Mouse (Mus musculus): ENCODE results near the gene Pdgfc. TPM values are rescaled to one million over a fixed set of nuclear protein-coding genes. Genes with fewer than 3 reads are reported as not detected.
"Not testable (repeated sequence)": the region's sequence is repeated elsewhere in the genome, so short reads cannot be mapped to it uniquely, and the experiment has no call there.

The Pdgfc gene
- total RNA-seq, 2 experiments from 2014 or later: not detected

- no peak for ATAC-seq (replicated peaks; ENCODE audit: low FRiP score, poor library complexity, severe bottlenecking)
Observed at GRCm38 (mm10) chr3:81136985-81137384, 100.8 kb downstream of the Pdgfc start.

GRCm38 (mm10) chr3:81138030-81138429 lies 101.8 kb downstream of the Pdgfc start:
- not testable (repeated sequence) for ATAC-seq (replicated peaks; ENCODE audit: low FRiP score, poor library complexity, severe bottlenecking)

GRCm38 (mm10) chr3:81143730-81144129 lies 107.5 kb downstream of the Pdgfc start:
- no peak for ATAC-seq (replicated peaks; ENCODE audit: low FRiP score, poor library complexity, severe bottlenecking)

- no peak for ATAC-seq (replicated peaks; ENCODE audit: low FRiP score, poor library complexity, severe bottlenecking)
Observed at GRCm38 (mm10) chr3:81149109-81149521, 112.9 kb downstream of the Pdgfc start.

GRCm38 (mm10) chr3:81150228-81150627 lies 114.0 kb downstream of the Pdgfc start:
- ATAC-seq (replicated peaks; ENCODE audit: low FRiP score, poor library complexity, severe bottlenecking): no peak

- no peak for ATAC-seq (replicated peaks; ENCODE audit: low FRiP score, poor library complexity, severe bottlenecking)
Observed at GRCm38 (mm10) chr3:81154420-81154819, 118.2 kb downstream of the Pdgfc start.

GRCm38 (mm10) chr3:81160457-81161165 lies 124.4 kb downstream of the Pdgfc start:
- no peak for ATAC-seq (replicated peaks; ENCODE audit: low FRiP score, poor library complexity, severe bottlenecking)

GRCm38 (mm10) chr3:81162129-81162528 lies 125.9 kb downstream of the Pdgfc start:
- no peak for ATAC-seq (replicated peaks; ENCODE audit: low FRiP score, poor library complexity, severe bottlenecking)

GRCm38 (mm10) chr3:81164091-81164490 lies 127.9 kb downstream of the Pdgfc start:
- ATAC-seq (replicated peaks; ENCODE audit: low FRiP score, poor library complexity, severe bottlenecking): no peak

GRCm38 (mm10) chr3:81170073-81170809 lies 134.0 kb downstream of the Pdgfc start:
- ATAC-seq (replicated peaks; ENCODE audit: low FRiP score, poor library complexity, severe bottlenecking): no peak

GRCm38 (mm10) chr3:81174832-81175231 lies 138.6 kb downstream of the Pdgfc start:
- ATAC-seq (replicated peaks; ENCODE audit: low FRiP score, poor library complexity, severe bottlenecking): no peak

GRCm38 (mm10) chr3:81181319-81182013 lies 145.2 kb downstream of the Pdgfc start:
- ATAC-seq (replicated peaks; ENCODE audit: low FRiP score, poor library complexity, severe bottlenecking): no peak

- ATAC-seq (replicated peaks; ENCODE audit: low FRiP score, poor library complexity, severe bottlenecking): no peak
Observed at GRCm38 (mm10) chr3:81196937-81197336, 160.7 kb downstream of the Pdgfc start.

GRCm38 (mm10) chr3:81197644-81198043 lies 161.4 kb downstream of the Pdgfc start:
- ATAC-seq (replicated peaks; ENCODE audit: low FRiP score, poor library complexity, severe bottlenecking): no peak

GRCm38 (mm10) chr3:81200647-81201046 lies 164.4 kb downstream of the Pdgfc start:
- no peak for ATAC-seq (replicated peaks; ENCODE audit: low FRiP score, poor library complexity, severe bottlenecking)

- ATAC-seq (replicated peaks; ENCODE audit: low FRiP score, poor library complexity, severe bottlenecking): no peak
Observed at GRCm38 (mm10) chr3:81205201-81205600, 169.0 kb downstream of the Pdgfc start.

GRCm38 (mm10) chr3:81208246-81208645 lies 172.0 kb downstream of the Pdgfc start:
- no peak for ATAC-seq (replicated peaks; ENCODE audit: low FRiP score, poor library complexity, severe bottlenecking)

- no peak for ATAC-seq (replicated peaks; ENCODE audit: low FRiP score, poor library complexity, severe bottlenecking)
Observed at GRCm38 (mm10) chr3:81211147-81211546, 174.9 kb downstream of the Pdgfc start.

GRCm38 (mm10) chr3:81211666-81212065 lies 175.4 kb downstream of the Pdgfc start:
- no peak for ATAC-seq (replicated peaks; ENCODE audit: low FRiP score, poor library complexity, severe bottlenecking)

GRCm38 (mm10) chr3:81215547-81216118 lies 179.4 kb downstream of the Pdgfc start:
- ATAC-seq (replicated peaks; ENCODE audit: low FRiP score, poor library complexity, severe bottlenecking): no peak
